Mouse (Mus musculus) monocyte, adult 5-6 weeks (primary cell): ENCODE measurements around the gene Tapt1. TPM values are rescaled to one million over a fixed set of nuclear protein-coding genes. Genes with fewer than 3 reads are reported as not detected.
"Not testable (repeated sequence)": the region's sequence is repeated elsewhere in the genome, so short reads cannot be mapped to it uniquely, and the experiment has no call there.

Experiments used
- ATAC-seq: fragments of 153-309, 156-312 bp; replicated peaks from 2 replicates; pipeline ENCODE4 v1.8.0; 2017; ENCODE audit warnings: mild to moderate bottlenecking; ENCODE audit not compliant: low TSS enrichment, insufficient number of reproducible peaks, severe bottlenecking, poor library complexity, low FRiP score
- total RNA-seq: library from RNA; stranded (forward); fragments of 200-1000, 200-491, 200-594 nt; gene quantifications from 3 replicates; pipeline ENCODE4 v1.2.3, GENCODE M21; 2017

Gene Tapt1
- total RNA-seq, 1 experiment from 2014 or later: 60.4 TPM

DNA sequence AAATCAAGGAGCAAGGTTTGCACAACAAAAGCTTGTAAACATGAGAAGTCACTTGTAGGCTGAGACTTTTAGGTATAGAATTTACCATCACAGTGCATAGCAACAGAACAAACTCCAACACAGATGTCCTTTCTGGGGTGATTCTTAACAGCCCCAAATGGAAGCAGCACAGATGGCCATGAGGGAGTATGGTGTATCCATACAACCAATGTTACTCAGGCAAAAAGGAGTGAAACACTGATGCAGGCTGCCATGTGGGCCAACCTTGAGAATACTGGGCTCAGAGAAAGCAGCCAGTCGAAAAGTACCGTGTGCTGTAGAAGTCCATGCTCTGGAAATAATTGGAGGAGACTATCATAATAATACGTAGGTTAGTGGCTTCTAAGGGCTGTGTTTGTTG lies 68.0 kb downstream of the Tapt1 start:
- no peak for ATAC-seq

DNA sequence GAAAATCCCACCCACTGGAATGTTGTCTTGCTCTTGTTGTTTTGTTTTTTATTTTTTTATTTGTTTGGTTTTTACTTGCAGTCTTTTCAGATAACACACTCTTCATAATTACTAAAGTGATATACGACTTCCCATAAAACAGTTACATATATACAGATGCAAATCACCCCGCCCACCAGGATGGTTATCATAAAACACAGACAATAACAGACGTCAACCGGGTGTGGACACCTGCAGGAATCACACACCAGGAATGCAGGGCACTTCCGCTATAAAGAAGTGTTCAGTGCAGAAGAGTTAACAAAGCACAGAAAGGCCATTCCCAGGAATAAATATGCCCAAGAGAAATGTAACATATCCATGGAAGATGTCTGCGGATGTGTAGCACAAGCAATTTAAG lies 68.7 kb downstream of the Tapt1 start:
- ATAC-seq: no peak

GRCm38 (mm10) chr5:44153050-44153449 lies 73.4 kb downstream of the Tapt1 start:
- ATAC-seq: no peak

DNA sequence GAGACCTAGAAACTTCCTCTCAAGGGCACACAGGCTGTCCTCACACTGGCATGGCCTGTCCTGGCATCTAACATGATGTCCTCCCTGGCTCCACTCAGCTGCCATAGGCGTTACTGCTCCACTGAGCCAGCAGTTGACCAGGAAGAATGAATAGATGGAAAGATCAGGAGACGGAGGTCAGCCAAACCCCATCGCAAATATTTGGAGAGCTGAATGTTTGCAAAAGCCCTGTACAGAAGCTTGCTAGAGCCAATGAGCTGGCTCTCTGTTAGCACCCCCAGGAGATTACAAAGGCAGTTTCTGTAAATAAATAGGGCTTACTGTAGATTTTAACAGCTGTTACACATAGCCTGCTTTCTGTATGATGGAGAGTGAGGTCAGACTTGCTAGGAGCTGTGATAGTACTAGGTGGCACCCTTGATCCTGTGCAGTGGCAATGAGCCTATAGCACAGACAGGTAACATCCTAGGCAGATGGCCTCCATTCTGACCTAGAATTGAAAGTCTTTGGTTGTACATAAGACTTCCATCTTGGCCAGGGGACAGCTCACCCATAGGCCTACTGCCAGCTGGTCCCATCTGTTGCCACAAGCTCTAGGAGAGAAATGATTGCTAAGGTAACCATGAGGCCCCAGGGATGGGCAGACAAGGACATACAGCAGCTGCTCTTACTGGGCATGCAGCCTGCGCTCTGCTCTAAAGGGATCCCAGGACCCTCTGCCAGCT lies 74.9 kb downstream of the Tapt1 start:
- ATAC-seq: no peak

DNA sequence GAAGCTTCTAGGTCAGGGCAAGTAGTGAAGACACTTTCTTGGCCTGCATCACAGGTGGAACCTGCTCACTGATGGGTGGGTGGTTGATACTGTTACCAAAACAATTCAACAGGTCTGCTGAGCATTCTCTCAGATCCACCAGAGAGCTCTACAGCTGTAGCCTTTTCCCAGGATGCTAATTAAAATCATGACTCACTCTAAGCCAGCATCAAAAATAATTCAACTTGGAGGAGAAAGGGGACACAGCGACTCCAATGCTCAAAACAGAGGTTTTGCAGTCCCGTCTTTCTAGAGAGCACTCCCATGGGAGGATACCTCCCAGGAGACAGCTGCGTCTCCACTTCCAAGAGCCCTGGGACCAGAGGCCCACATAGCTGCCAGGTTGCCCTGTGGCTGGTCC lies 78.7 kb downstream of the Tapt1 start:
- no peak for ATAC-seq

GRCm38 (mm10) chr5:44146437-44147332 lies 79.7 kb downstream of the Tapt1 start:
- no peak for ATAC-seq

- ATAC-seq: no peak
Measured at GRCm38 (mm10) chr5:44143467-44144235, 82.8 kb downstream of the Tapt1 start.

- no peak for ATAC-seq
Measured at GRCm38 (mm10) chr5:44127487-44127886, 98.9 kb downstream of the Tapt1 start.

DNA sequence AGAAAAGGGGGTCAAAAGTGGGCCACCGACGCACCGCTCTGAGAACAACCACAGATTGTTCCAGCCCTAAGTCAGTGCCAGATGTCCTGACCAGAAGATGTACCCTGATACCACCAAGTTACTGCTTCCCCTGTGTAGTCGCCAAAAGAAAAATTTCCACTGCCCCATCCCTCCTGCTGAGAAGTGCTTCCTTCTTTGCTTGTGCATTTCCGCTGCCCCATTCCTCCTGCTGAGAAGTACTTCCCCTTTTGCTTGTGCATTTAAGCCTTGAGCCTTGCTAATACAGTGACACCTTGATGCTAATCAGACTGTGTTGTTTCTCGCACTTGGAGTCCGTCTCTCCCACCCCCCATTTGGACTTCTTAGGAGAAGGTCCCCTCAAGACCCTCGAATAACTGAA lies 99.9 kb downstream of the Tapt1 start:
- ATAC-seq: not testable (repeated sequence)

Other genes starting within 250 kb of the Tapt1 start
- gene Fgfbp1, start 244.8 kb downstream of the Tapt1 start, total RNA-seq: not detected in 3 replicates
- gene Prom1, start 124.6 kb downstream of the Tapt1 start, total RNA-seq: not detected in 3 replicates